Mouse (Mus musculus) E14TG2a.4 (cell line): ENCODE data around the gene Gm5592.
"Not testable (repeated sequence)": the region's sequence is repeated elsewhere in the genome, so short reads cannot be mapped to it uniquely, and the experiment has no call there.

ENCODE experiments used
- H3K27me3 ChIP-seq: 2 replicates; pipeline ENCODE4 v1.6.1; 2014; ENCODE audit warnings: low read length, control low read depth; ENCODE audit not compliant: insufficient read depth
- H3K36me3 ChIP-seq: 2 replicates; pipeline ENCODE4 v1.6.1; 2014; ENCODE audit warnings: low read length, control low read depth; ENCODE audit not compliant: insufficient read depth
- H3K4me1 ChIP-seq: replicated peaks from 2 replicates; pipeline ENCODE4 v1.6.1; 2014; ENCODE audit warnings: low read depth, low read length, control low read depth
- H3K4me3 ChIP-seq: replicated peaks from 2 replicates; pipeline ENCODE4 v1.5.1; 2014; ENCODE audit warnings: mild to moderate bottlenecking, low read length
- H3K9me3 ChIP-seq: 2 replicates; pipeline ENCODE4 v1.6.1; 2014; ENCODE audit warnings: low read length, control low read depth
- CTCF ChIP-seq: conservative IDR thresholded peaks from 2 replicates; pipeline ENCODE4 v1.5.1; 2014; ENCODE audit warnings: low read length
- NANOG ChIP-seq: IDR thresholded peaks from 2 replicates; pipeline ENCODE4 v1.6.1; 2014; ENCODE audit warnings: borderline replicate concordance, low read length, mixed read lengths
- POU5F1 ChIP-seq: IDR thresholded peaks from 2 replicates; pipeline ENCODE4 v1.6.1; 2014; ENCODE audit warnings: low read length, borderline replicate concordance

Gm5592 gene

DNA sequence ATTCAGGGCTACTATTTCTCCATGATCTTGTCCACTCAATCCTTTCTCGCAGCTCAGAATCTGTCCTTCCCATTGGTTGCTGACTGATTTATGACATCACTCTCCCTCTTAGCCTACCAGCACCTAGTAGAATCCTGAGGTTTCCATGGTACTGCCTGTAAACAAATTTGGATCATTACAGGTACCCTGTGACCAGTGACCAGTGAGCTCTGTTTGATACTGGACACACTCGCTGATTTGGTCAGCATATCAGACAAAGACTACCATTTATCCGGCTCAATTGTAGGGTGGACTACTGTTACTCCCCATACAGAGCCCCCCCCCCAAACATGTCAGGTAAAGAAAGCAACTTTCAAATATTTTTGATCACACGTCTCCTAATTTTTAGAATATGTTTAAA lies at the start of gene Gm5592:
Gene Gm5592 (plus strand): TSS at position 301 of the 400 bp plus-strand sequence.
- H3K27me3 ChIP-seq, H3K9me3 ChIP-seq, H3K4me1 ChIP-seq, H3K36me3 ChIP-seq, H3K4me3 ChIP-seq: not testable (repeated sequence)

DNA sequence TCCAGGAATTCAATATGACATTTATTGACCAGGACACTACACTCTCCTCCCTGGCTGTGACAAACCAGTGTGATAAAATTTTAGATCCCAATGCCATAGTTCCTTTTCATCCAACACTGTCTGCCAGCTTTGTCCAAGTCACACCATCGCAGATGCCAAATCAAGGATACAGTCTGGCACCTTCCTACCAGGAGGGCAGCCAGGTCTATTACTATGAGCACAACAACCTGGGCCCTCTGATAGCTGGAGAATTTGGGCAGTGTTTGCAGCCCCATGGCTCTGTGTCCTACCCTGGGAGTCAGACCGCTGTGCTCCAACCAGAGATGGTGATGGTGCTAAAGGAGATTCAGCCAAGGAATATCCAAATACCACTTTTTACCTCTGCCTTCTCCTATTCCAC lies 2.2 kb downstream of the Gm5592 start:
- H3K9me3 ChIP-seq, H3K36me3 ChIP-seq, H3K27me3 ChIP-seq, H3K4me1 ChIP-seq, H3K4me3 ChIP-seq: not testable (repeated sequence)

DNA sequence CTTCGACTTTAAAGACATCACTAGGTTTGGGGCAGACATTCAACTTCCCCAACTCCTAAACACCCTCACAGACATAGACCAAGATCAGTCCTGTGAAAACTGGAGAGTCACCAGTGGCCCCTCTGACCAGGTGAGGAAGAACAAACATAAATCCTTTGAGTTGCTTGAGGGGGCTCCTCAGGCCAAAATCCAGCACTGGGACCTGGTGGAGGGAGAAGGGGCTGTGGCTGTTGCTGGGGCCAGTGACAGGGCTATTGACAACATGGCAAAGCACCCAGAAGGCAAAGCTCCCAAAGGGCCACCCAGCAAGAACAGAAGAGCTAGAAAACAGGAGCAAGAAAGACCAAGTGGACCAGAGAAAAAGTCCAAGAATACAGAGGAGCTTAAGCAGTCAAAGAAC lies 4.2 kb downstream of the Gm5592 start:
- H3K9me3 ChIP-seq, H3K36me3 ChIP-seq, H3K4me3 ChIP-seq, H3K4me1 ChIP-seq, H3K27me3 ChIP-seq: not testable (repeated sequence)

DNA sequence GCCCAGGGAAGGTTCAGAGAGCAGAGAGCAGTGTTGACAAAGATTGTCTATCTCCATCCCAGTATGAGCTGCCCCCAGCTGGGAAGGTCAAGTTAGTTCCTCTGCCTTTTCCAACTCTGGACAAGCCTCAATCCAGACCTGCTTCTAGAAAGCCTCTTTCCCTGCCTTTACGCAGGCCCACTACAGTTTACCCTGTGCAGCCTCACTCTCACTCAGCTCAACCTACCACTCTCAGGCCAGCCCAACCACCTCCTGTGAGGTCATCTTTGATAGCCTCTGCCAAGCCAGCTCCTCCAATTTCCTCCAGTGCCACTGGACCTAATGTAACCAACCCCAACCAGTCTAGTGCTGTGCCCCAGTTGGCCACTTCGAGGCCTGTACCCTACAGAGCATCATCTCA lies 4.9 kb downstream of the Gm5592 start:
- not testable (repeated sequence) for H3K36me3 ChIP-seq, H3K4me3 ChIP-seq, H3K9me3 ChIP-seq, H3K4me1 ChIP-seq, H3K27me3 ChIP-seq

DNA sequence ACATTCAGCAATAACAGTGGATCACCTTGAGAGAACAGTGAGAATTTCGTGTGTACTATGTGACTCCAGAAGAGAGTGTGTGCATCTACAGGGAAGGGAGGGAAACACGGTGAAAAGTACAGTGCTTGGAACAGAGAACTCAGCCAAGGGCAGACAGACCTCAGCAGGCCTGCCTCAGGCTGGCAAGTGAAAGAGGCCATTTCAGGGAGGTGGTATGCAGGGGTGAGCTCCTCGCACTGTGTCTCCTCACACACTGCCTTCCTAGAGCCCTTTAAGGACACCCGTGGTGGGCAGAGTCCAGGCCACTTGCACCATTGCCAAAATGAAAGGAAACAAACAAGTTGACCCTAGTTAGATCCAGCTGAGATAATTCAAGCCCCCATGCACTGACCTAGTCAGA lies 40.0 kb downstream of the Gm5592 start:
- Histone ChIP-seq H3K27me3 (no peaks in the 10 kb centered on the region), H3K36me3 (no peaks in the 10 kb centered on the region), H3K4me3 (no peak overlapping the region), H3K4me1 (no peaks in the 10 kb centered on the region), H3K9me3 (no peaks in the 10 kb centered on the region)
- TF ChIP-seq CTCF (no peak), NANOG (no peak), POU5F1 (no peak)
